Mouse (Mus musculus): ENCODE results near the gene Neurl2. TPM values are rescaled to one million over a fixed set of nuclear protein-coding genes. Genes with fewer than 3 reads are reported as not detected.
"Not testable (repeated sequence)": the region's sequence is repeated elsewhere in the genome, so short reads cannot be mapped to it uniquely, and the experiment has no call there.

Gene Neurl2
- polyA plus RNA-seq, 1 experiment from 2014 or later: 44.5 TPM

DNA sequence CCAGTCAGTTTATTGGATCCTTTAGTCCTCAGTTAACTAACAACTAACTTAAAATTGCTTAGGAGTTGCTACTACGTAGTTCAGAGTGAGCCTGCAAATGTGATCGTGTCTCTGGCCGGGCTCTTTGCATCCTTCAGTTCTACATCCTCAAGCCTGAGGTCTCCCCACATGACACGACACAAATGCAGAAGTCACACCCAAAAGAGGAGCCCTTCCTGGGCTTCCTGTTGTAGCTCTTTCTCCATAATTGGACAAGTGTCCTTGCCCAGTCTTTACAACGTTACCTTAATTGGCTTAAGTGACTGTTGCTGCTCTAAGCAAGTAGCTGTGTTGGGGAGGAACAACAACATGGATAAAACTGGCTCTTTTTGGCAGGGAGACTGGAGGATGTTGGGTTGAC, 17.9 kb downstream of the Neurl2 start:
- no peak overlapping the region for H3K27ac ChIP-seq (replicated peaks)
- ATAC-seq (ENCODE audit: extremely low read depth, insufficient number of reproducible peaks, low FRiP score, low TSS enrichment): no peak
- H3K4me2 ChIP-seq: no peak overlapping the region
- H3K9ac ChIP-seq: no peak overlapping the region
- no peak overlapping the region for H3K4me3 ChIP-seq
- WGBS: 76% methylated on average over 5 of the region's 5 CpGs
- H3K4me1 ChIP-seq: peaks cover 19% of the 10 kb centered on the region
- no peaks in the 10 kb centered on the region for H3K27me3 ChIP-seq (replicated peaks)
- no peaks in the 10 kb centered on the region for H3K9me3 ChIP-seq
- peaks cover 10% of the 10 kb centered on the region for H3K36me3 ChIP-seq

DNA sequence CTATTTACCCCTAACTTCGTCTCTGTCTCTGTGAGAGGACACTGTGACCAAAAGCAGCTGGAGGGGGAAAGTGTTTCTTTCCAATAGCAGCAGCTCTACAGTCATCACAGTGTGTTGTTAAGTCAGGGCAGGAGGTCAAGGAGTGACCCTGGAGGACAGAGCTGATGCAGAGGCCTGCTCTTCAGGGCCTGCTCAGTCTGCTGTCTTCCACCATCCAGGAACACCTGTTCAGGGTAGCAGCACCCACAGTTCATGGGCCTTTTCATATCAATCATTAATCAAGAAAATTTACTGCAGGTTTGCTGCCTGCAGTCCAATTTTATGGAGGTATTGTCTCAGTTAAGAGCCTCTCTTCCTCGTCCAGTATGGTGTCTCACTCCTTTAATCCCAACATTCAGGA, 19.7 kb downstream of the Neurl2 start:
- Histone ChIP-seq H3K9ac (no peak overlapping the region), H3K27me3 (replicated peaks) (no peaks in the 10 kb centered on the region), H3K27ac (replicated peaks) (no peak overlapping the region), H3K4me3 (no peak overlapping the region), H3K36me3 (peaks cover 12% of the 10 kb centered on the region), H3K9me3 (no peaks in the 10 kb centered on the region), H3K4me1 (peaks cover 19% of the 10 kb centered on the region), H3K4me2 (no peak overlapping the region)
- WGBS: 62% methylated on average over 2 of the region's 2 CpGs
- ATAC-seq (ENCODE audit: extremely low read depth, insufficient number of reproducible peaks, low FRiP score, low TSS enrichment): no peak

DNA sequence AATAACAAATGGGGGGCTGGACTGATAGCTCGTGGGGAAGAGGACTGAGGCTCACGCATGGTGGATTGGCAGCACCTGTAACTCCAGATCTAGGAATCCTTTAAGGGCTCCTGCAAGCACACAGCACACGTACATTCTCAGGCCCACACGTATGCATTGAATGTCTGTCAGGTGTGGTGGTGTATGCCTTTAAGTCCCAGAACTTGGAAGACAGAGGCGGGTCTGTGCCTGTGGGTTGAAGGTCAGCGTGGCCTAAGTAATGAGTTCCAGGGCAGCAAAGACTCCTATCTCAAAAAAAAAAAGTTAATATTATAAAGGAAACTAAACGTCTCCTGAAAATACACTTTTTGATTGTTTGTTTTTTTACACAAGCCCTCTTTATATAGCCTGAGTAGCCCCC, 26.6 kb downstream of the Neurl2 start:
- no peak overlapping the region for H3K4me3 ChIP-seq
- no peak overlapping the region for H3K9ac ChIP-seq
- H3K36me3 ChIP-seq: peaks cover 23% of the 10 kb centered on the region
- H3K27me3 ChIP-seq (replicated peaks): no peaks in the 10 kb centered on the region
- 73% methylated on average over 7 of the region's 7 CpGs for WGBS
- ATAC-seq (ENCODE audit: extremely low read depth, insufficient number of reproducible peaks, low FRiP score, low TSS enrichment): no peak
- no peaks in the 10 kb centered on the region for H3K9me3 ChIP-seq
- H3K4me1 ChIP-seq: peaks cover 33% of the 10 kb centered on the region
- no peak overlapping the region for H3K27ac ChIP-seq (replicated peaks)
- H3K4me2 ChIP-seq: peak overlapping the region; percentile 85; the same call in 1 of the 2 replicates

DNA sequence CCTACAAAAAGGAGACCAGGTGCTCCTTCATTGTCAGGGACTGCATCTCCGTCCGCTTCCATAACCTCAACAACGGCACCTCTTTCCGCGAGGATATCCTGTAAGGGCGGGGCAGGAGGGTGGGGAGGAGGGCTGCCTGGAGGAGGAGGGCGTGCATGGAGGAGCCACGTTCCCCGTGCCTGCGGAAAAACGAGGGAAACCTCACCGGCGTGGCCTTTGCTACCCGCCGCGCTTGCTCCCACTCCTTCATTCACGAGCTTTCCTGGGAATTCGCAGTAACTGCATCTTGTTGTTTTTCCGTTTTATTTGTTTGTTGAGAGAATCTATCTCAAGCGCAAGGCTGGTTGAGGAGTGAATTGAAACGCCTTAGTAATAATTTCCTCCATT, 27.9 kb downstream of the Neurl2 start:
- Histone ChIP-seq H3K9ac (peak overlapping the region; percentile 89), H3K9me3 (no peaks in the 10 kb centered on the region), H3K36me3 (peaks cover 33% of the 10 kb centered on the region), H3K27me3 (replicated peaks) (no peaks in the 10 kb centered on the region), H3K4me3 (peak overlapping the region; percentile 80), H3K27ac (replicated peaks) (peak overlapping the region; percentile 83), H3K4me1 (peaks cover 33% of the 10 kb centered on the region), H3K4me2 (peak overlapping the region; percentile 85)
- ATAC-seq (ENCODE audit: extremely low read depth, insufficient number of reproducible peaks, low FRiP score, low TSS enrichment): peak; percentile 53
- WGBS: 2% methylated on average over 21 of the region's 21 CpGs

DNA sequence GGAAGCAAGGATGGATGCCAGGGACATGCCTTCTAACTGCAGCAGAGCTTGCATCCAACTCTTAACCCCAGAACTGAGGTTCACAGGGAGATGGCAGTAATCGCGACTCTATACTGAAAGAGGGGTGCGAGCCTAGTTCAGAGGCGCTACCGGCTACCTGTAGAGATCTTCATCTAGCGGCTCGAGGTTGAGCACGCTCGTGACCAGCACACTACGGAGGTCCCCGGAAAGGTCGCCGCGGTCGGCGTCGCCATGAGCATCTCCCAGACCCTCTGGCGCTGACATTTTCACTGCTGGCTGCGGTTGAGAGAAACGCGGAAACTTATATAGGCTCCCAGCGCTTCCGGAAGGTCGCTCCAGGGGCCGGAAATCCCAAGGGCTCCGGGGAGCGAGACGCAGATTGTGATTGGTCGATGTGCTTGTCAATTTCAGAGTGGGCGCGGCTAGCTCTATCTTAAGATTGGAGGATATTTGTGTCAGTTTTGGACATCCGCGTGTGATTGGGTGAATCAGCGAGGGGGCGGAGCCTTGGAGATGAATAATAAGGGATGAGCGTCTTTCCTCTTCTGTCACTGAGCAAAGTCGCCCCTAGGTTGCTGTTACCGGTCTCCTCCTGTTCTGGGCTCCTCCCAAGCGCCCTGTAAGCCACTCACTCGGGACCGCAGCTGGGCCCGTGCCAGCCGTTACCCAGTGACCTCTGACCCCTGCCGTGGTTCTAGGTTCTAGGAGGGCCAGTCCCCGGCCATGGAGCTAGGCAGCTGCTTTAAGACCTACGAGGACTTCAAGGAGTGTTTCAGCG, 28.5 kb downstream of the Neurl2 start, which contains the start of the genes Acot8 and Zswim3:
Gene Acot8, minus strand, starts transcription at position 350 of the 799 bp plus-strand sequence.
Gene Zswim3, plus strand, starts transcription at position 566 of the 799 bp plus-strand sequence.
- under 1% methylated on average over 47 of the region's 47 CpGs for WGBS
- peak within 1 kb of the TSS; percentile 85 for H3K4me2 ChIP-seq

DNA sequence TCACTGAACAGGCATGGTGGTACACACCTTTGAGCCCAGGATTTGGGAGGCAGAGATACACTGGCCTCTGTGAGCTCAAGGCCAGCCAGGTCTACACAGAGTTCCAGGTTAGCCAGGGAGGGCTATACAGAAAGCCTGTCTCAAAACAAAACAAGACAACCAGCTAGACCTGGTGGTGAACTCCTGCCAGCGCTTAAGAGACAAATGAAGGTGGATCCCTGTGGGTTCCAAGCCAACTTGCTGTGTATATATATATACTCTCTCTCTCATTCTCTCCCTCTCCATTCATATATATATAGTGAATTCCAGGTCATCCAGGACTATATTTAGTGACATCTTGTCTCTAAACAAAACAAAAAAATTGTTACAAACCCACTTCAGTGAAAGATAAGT, 29.3 kb downstream of the Neurl2 start:
- peaks cover 33% of the 10 kb centered on the region for H3K4me1 ChIP-seq
- H3K27ac ChIP-seq (replicated peaks): peak overlapping the region; percentile 84
- no peaks in the 10 kb centered on the region for H3K27me3 ChIP-seq (replicated peaks)
- peak overlapping the region; percentile 93 for H3K9ac ChIP-seq
- H3K4me2 ChIP-seq: peak overlapping the region; percentile 79
- H3K36me3 ChIP-seq: peaks cover 43% of the 10 kb centered on the region
- H3K4me3 ChIP-seq: peak overlapping the region; percentile 80
- H3K9me3 ChIP-seq: no peaks in the 10 kb centered on the region
- no peak for ATAC-seq (ENCODE audit: extremely low read depth, insufficient number of reproducible peaks, low FRiP score, low TSS enrichment)
- 50% methylated on average over 1 of the region's 1 CpGs for WGBS

More for the DNA sequence above, 28.5 kb downstream of the Neurl2 start, which contains the start of the genes Acot8 and Zswim3:
- H3K9me3 ChIP-seq: no peaks in the 10 kb centered on the region
- no peaks in the 10 kb centered on the region for H3K27me3 ChIP-seq (replicated peaks)
- H3K9ac ChIP-seq: peak within 1 kb of the TSS; percentile 93
- peak; percentile 95 for ATAC-seq (ENCODE audit: extremely low read depth, insufficient number of reproducible peaks, low FRiP score, low TSS enrichment)
- peaks cover 33% of the 10 kb centered on the region for H3K4me1 ChIP-seq
- H3K27ac ChIP-seq (replicated peaks): peak within 1 kb of the TSS; percentile 84
- H3K36me3 ChIP-seq: peaks cover 39% of the 10 kb centered on the region
- H3K4me3 ChIP-seq: peak within 1 kb of the TSS; percentile 80

DNA sequence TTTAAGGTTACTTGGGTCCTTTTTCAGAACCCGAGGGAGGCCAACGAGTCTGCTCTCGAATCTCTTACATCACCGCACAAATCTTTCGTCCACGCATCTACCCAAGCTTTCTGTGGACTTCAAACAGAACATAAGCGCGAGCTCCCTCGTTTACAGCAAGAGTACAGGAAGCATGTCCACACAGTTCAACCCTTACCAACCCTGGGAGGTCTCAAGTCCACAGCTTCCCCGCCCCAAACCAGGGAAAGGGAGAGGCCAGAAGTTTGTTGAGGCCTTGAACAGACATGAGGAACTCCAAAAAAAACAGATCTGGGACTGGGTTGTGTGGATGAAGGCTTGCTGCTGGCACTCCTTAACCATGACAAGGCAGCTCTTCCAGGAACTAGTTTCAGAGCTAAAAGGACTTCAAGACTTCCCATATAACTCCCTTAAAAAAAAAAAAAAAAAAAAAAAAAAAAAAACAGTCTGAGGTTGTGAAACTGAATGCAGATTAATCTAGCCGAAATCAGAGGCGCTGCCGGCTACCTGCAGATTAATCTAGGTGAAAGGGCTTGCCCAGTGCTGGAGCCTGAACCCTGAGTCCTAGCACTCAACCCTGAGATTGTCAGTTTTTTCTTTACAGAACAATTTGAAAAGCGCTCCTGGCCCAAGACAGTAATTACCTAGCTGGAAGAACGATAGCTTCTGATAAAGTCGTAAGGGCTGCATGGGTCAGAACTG, 29.9 kb downstream of the Neurl2 start:
- peaks cover 33% of the 10 kb centered on the region for H3K4me1 ChIP-seq
- H3K36me3 ChIP-seq: peaks cover 43% of the 10 kb centered on the region
- H3K27ac ChIP-seq (replicated peaks): 0 out of 2 replicates have a peak overlapping the region, but pooled peaks have one; percentile 84
- peak overlapping the region; percentile 80 for H3K4me3 ChIP-seq
- peak overlapping the region; percentile 93 for H3K9ac ChIP-seq
- WGBS: 90% methylated on average over 16 of the region's 16 CpGs
- no peak for ATAC-seq (ENCODE audit: extremely low read depth, insufficient number of reproducible peaks, low FRiP score, low TSS enrichment)
- H3K4me2 ChIP-seq: peak overlapping the region; percentile 79
- H3K27me3 ChIP-seq (replicated peaks): no peaks in the 10 kb centered on the region
- no peaks in the 10 kb centered on the region for H3K9me3 ChIP-seq

DNA sequence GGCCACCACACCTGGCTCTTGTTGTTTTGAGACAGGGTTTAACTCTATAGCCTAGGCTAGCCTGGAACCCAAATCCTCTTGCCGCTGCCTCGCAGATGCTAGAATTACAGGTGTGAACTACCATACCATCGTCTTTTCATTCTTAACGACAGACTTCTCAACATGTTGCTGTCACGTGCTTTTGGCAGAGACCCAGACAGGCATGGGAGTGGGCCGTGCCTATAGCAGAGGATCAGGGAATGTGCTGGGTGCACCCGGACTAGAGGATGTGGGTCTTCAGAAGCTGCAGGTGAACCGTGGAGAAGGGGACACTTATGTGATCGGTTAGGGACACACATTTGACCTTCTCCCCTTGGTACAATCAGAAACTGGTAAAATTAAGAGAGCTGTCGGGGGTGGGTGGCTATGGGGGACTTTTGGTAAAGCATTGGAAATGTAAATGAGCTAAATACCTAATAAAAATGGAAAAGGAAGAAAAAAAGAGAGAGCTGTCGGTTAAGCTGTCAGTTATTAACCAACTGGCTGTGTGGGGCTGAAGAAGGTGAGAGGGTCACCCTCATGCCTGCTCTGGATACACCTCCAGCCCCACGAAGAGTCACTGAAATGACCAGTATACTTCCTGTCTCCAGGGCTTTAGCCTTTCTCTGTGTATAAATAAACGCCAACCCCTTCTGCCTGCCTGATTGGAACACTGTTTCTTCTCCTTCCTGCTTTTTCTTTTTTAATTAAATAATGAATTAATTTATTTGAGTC, 32.8 kb downstream of the Neurl2 start:
- 86% methylated on average over 13 of the region's 13 CpGs for WGBS
- no peaks in the 10 kb centered on the region for H3K27me3 ChIP-seq (replicated peaks)
- no peak overlapping the region for H3K27ac ChIP-seq (replicated peaks)
- H3K4me3 ChIP-seq: no peak overlapping the region
- no peak for ATAC-seq (ENCODE audit: extremely low read depth, insufficient number of reproducible peaks, low FRiP score, low TSS enrichment)
- no peak overlapping the region for H3K9ac ChIP-seq
- no peaks in the 10 kb centered on the region for H3K9me3 ChIP-seq
- H3K4me1 ChIP-seq: peaks cover 18% of the 10 kb centered on the region
- H3K36me3 ChIP-seq: peaks cover 70% of the 10 kb centered on the region
- no peak overlapping the region for H3K4me2 ChIP-seq

DNA sequence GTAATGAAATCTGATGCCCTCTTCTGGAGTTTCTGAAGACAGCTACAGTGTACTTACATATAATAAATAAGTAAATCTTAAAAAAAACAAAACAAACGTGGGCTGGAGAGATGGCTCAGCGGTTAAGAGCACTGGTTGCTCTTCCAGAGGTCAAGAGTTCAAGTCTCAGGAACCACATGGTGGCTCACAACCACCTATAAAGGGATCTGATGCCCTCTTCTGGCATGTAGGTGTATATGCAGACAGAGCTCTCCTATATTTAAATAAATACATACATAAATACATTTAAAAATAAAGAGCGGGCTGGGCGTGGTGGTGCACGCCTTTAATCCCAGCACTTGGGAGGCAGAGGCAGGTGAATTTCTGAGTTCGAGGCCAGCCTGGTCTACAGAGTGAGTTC, 34.7 kb downstream of the Neurl2 start:
- H3K4me2 ChIP-seq; ATAC-seq (ENCODE audit: extremely low read depth, insufficient number of reproducible peaks, low FRiP score, low TSS enrichment); H3K27ac ChIP-seq (replicated peaks); H3K27me3 ChIP-seq (replicated peaks); H3K4me3 ChIP-seq; H3K9ac ChIP-seq; H3K9me3 ChIP-seq: not testable (repeated sequence)
- peaks cover 16% of the 10 kb centered on the region for H3K4me1 ChIP-seq
- WGBS: 76% methylated on average over 6 of the region's 6 CpGs
- peaks cover 85% of the 10 kb centered on the region for H3K36me3 ChIP-seq

DNA sequence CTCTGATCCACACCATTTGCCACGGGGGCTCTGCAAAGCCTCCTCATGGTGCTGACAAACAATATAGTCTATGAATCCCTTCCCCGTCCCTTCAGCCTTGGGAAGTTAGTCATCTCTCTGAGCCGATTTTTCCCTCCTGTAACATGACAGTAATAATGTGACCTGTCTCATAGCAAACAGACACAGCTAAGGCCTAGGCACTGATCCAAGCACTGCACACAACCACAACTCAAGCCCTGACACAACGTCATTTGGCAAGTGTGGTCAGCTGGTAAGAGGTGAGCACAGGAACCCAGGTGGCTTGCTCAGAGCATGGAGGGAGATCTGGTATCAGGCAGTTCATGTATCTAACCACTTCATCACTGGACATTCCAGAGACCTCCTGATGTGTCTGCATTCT, 37.4 kb downstream of the Neurl2 start:
- ATAC-seq (ENCODE audit: extremely low read depth, insufficient number of reproducible peaks, low FRiP score, low TSS enrichment): no peak
- H3K27me3 ChIP-seq (replicated peaks): no peaks in the 10 kb centered on the region
- no peak overlapping the region for H3K27ac ChIP-seq (replicated peaks)
- H3K9ac ChIP-seq: no peak overlapping the region
- H3K4me2 ChIP-seq: no peak overlapping the region
- H3K4me1 ChIP-seq: peaks cover 16% of the 10 kb centered on the region
- peaks cover 92% of the 10 kb centered on the region for H3K36me3 ChIP-seq
- 76% methylated on average over 4 of the region's 4 CpGs for WGBS
- no peaks in the 10 kb centered on the region for H3K9me3 ChIP-seq
- no peak overlapping the region for H3K4me3 ChIP-seq

DNA sequence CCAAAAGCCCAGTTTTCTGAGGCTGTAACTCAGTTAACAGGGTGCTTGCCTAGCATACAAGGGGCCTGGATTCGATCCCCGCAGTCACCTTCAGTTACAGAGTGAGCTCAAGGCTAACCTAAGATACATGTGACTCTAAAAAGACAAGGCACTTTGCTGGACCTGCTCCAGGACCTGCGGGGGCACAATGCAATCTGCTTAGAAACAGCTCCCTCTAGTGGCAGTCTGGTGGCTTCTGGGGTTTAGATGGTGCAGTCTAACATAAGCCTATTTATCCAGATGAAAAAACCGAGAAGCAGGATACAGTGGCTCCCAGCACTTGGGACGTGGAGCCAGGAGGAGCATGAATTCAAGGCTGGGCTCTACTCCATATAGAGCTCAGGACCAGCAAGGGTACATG, 39.0 kb downstream of the Neurl2 start:
- no peak for ATAC-seq (ENCODE audit: extremely low read depth, insufficient number of reproducible peaks, low FRiP score, low TSS enrichment)

More for the DNA sequence above, 39.0 kb downstream of the Neurl2 start:
- Histone ChIP-seq H3K27me3 (replicated peaks) (no peaks in the 10 kb centered on the region), H3K9me3 (no peaks in the 10 kb centered on the region), H3K9ac (no peak overlapping the region), H3K27ac (replicated peaks) (peak overlapping the region; percentile 75), H3K4me3 (no peak overlapping the region), H3K4me1 (peaks cover 16% of the 10 kb centered on the region), H3K4me2 (no peak overlapping the region), H3K36me3 (peaks cover 93% of the 10 kb centered on the region)
- 29% methylated on average over 5 of the region's 5 CpGs for WGBS
